Mouse (Mus musculus): ENCODE data around the gene Tmtc1. TPM values are rescaled to one million over a fixed set of nuclear protein-coding genes. Genes with fewer than 3 reads are reported as not detected.

Tmtc1 gene
- total and polyA plus RNA-seq, 2 experiments from 2014 or later = 2.0 to 29.4 TPM

DNA sequence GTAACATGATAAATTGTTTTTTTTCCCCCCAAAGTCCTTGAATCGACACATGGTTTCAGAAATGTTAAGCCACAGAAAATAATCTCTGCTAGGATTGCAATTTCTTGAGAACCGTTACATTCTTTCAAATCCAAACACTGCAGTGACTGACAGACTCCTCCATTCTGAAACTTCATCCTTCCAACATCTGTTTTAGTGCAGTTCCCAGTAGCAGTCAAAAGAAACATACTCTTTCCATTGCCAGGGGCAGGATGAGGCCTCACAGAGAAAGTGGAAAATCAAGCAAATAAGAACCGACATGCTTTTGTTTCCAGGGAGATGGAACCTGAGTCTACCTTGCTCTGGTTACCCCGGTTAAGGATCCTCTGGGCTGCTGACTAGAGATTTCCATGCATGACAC is 147.1 kb downstream of the Tmtc1 start:
- no peak overlapping the region for H3K27ac ChIP-seq (ENCODE audit: low read depth, low read length)
- no peaks in the 10 kb centered on the region; the same call in 1 of the 2 replicates for H3K36me3 ChIP-seq (ENCODE audit: insufficient read depth, low read length)
- H3K27me3 ChIP-seq (ENCODE audit: insufficient read depth, low read length) = no peaks in the 10 kb centered on the region
- no peak for TF ChIP-seq CTCF (IDR thresholded peaks at IDR 0.05)
- H3K4me1 ChIP-seq (ENCODE audit: insufficient read depth, low read length) = no peaks in the 10 kb centered on the region
- H3K9ac ChIP-seq (replicated peaks; ENCODE audit: low read length, poor library complexity, severe bottlenecking) = no peak overlapping the region
- WGBS = 51% methylated on average over 4 of the region's 4 CpGs
- H3K4me3 ChIP-seq (ENCODE audit: low read depth, low read length) = no peak overlapping the region
- no peak for ATAC-seq (ENCODE audit: low FRiP score)
- no peaks in the 10 kb centered on the region for H3K9me3 ChIP-seq (ENCODE audit: low read length)
- no peak overlapping the region for H3K4me2 ChIP-seq (ENCODE audit: low read depth, low read length, poor library complexity, severe bottlenecking)
- no peak for DNase-seq (ENCODE audit: low spot score)

DNA sequence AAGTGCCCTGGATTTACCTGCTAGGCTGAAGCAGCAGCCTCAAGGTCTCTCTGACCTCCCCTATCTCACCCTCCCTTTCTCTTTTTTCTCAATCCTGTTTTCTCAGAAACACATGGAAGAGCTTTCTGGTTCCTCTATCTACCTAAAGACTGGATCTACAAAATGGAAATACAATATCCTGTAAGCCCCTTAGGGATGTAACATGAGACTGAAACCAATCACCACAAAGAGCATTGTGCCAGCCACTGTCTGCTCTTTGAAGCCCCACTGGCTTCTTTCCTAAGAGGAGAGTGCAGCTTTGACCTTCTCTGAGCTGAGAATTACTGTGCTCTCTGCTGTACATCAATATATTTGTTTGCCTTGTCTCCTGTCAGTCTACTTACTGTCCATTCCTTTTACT is 147.8 kb downstream of the Tmtc1 start:
- ATAC-seq (ENCODE audit: low FRiP score) (no peak), DNase-seq (ENCODE audit: low spot score) (no peak)
- no peaks in the 10 kb centered on the region; the same call in 1 of the 2 replicates for H3K36me3 ChIP-seq (ENCODE audit: insufficient read depth, low read length)
- H3K4me1 ChIP-seq (ENCODE audit: insufficient read depth, low read length) = no peaks in the 10 kb centered on the region
- no peak for TF ChIP-seq CTCF (IDR thresholded peaks at IDR 0.05)
- H3K9me3 ChIP-seq (ENCODE audit: low read length) = no peaks in the 10 kb centered on the region
- no peaks in the 10 kb centered on the region for H3K27me3 ChIP-seq (ENCODE audit: insufficient read depth, low read length)
- H3K27ac ChIP-seq (ENCODE audit: low read depth, low read length) = no peak overlapping the region; the same call in 1 of the 2 replicates
- no peak overlapping the region for H3K9ac ChIP-seq (replicated peaks; ENCODE audit: low read length, poor library complexity, severe bottlenecking)
- H3K4me2 ChIP-seq (ENCODE audit: low read depth, low read length, poor library complexity, severe bottlenecking) = no peak overlapping the region
- no peak overlapping the region for H3K4me3 ChIP-seq (ENCODE audit: low read depth, low read length)

DNA sequence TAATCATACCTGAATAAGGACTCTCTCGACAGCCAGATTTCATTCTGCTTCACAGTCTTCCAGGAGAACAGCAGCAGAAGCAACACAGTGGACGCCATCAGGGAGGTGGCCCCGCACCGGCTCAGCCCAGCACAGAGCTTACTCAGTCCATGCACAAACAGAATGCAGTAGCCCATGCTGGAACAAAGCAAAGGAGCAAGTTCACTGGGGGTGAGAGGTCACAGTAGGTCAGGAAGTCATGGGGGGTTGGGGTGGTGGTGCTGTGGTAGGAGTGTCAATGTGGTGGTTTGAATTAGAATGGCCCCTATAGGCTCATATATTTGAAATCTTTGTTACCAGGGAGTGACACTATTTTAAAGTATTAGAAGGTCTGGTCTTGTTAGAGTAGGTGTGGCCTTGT is 149.7 kb downstream of the Tmtc1 start:
- H3K4me1 ChIP-seq (ENCODE audit: insufficient read depth, low read length) = no peaks in the 10 kb centered on the region
- H3K4me2 ChIP-seq (ENCODE audit: low read depth, low read length, poor library complexity, severe bottlenecking) = no peak overlapping the region
- H3K27me3 ChIP-seq (ENCODE audit: insufficient read depth, low read length) = no peaks in the 10 kb centered on the region
- no peaks in the 10 kb centered on the region for H3K9me3 ChIP-seq (ENCODE audit: low read length)
- no peak overlapping the region for H3K9ac ChIP-seq (replicated peaks; ENCODE audit: low read length, poor library complexity, severe bottlenecking)
- no peak for TF ChIP-seq CTCF (IDR thresholded peaks at IDR 0.05)
- no peak for DNase-seq (ENCODE audit: low spot score)
- ATAC-seq (ENCODE audit: low FRiP score) = no peak
- no peak overlapping the region for H3K27ac ChIP-seq (ENCODE audit: low read depth, low read length)
- WGBS = 46% methylated on average over 4 of the region's 4 CpGs
- no peaks in the 10 kb centered on the region; the same call in 1 of the 2 replicates for H3K36me3 ChIP-seq (ENCODE audit: insufficient read depth, low read length)
- H3K4me3 ChIP-seq (ENCODE audit: low read depth, low read length) = no peak overlapping the region

DNA sequence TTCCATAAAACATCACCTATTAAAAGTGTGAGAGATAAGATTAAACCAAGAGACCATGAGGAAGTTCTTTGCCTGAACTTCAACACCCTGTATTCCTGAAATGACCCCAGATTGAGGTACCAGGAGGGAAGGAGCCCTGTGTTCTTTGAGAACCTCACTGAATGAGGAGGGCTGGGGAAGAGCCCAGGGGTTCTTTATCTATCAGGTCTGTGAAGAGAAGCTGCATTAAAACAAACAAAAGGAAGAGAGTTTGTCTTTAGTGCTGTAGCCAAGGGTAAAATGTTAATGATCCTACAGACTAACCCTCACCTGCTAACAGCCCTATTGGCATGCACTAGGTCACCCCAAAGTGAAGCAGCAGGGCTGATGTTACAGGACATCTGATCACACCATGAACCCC is 153.3 kb downstream of the Tmtc1 start:
- Histone ChIP-seq H3K27ac (ENCODE audit: low read depth, low read length) (no peak overlapping the region), H3K4me3 (ENCODE audit: low read depth, low read length) (no peak overlapping the region), H3K27me3 (ENCODE audit: insufficient read depth, low read length) (no peaks in the 10 kb centered on the region), H3K36me3 (ENCODE audit: insufficient read depth, low read length) (no peaks in the 10 kb centered on the region; the same call in 1 of the 2 replicates), H3K4me2 (ENCODE audit: low read depth, low read length, poor library complexity, severe bottlenecking) (no peak overlapping the region), H3K9ac (replicated peaks; ENCODE audit: low read length, poor library complexity, severe bottlenecking) (no peak overlapping the region), H3K9me3 (ENCODE audit: low read length) (no peaks in the 10 kb centered on the region), H3K4me1 (ENCODE audit: insufficient read depth, low read length) (no peaks in the 10 kb centered on the region)
- DNase-seq (ENCODE audit: low spot score) (no peak), ATAC-seq (ENCODE audit: low FRiP score) (no peak)
- no peak for TF ChIP-seq CTCF (IDR thresholded peaks at IDR 0.05)

DNA sequence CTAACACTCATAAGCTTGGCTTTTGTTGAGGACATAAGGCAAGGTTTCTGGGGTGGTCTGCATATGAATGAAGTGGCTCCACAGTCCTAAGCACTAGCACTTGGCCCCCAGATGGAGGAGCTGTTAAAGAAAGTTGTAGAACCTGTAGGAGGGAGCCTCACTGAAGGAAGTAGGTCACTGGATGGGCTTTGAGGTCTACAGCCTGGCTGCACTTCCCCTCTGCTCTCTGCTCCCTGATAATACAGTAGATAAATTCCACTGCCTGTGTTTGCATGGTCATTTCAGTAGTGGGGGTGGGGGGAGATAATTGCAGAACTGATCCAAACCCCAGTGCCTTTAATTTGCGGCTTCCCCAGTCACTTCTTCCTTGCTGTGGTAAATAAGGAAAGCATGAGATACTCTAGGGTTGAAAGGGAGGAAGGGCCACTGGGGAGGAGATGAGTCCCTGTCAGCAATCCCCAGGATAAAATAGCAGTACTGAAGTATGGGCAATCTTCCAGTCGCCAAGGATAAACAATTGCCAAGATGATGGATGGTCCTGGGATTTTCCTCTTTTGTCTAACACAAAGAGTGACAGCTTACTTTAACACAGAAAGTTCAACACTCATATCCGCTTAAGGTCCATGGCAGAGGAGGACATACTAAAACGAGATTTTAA is 160.8 kb downstream of the Tmtc1 start:
- Histone ChIP-seq H3K4me1 (ENCODE audit: insufficient read depth, low read length) (no peaks in the 10 kb centered on the region), H3K9ac (replicated peaks; ENCODE audit: low read length, poor library complexity, severe bottlenecking) (no peak overlapping the region), H3K4me2 (ENCODE audit: low read depth, low read length, poor library complexity, severe bottlenecking) (no peak overlapping the region), H3K9me3 (ENCODE audit: low read length) (no peaks in the 10 kb centered on the region), H3K27ac (ENCODE audit: low read depth, low read length) (no peak overlapping the region), H3K4me3 (ENCODE audit: low read depth, low read length) (no peak overlapping the region), H3K27me3 (ENCODE audit: insufficient read depth, low read length) (no peaks in the 10 kb centered on the region), H3K36me3 (ENCODE audit: insufficient read depth, low read length) (no peaks in the 10 kb centered on the region)
- 75% methylated on average over 4 of the region's 4 CpGs for WGBS
- DNase-seq (ENCODE audit: low spot score) = no peak
- no peak for TF ChIP-seq CTCF (IDR thresholded peaks at IDR 0.05)
- ATAC-seq (ENCODE audit: low FRiP score) = no peak

DNA sequence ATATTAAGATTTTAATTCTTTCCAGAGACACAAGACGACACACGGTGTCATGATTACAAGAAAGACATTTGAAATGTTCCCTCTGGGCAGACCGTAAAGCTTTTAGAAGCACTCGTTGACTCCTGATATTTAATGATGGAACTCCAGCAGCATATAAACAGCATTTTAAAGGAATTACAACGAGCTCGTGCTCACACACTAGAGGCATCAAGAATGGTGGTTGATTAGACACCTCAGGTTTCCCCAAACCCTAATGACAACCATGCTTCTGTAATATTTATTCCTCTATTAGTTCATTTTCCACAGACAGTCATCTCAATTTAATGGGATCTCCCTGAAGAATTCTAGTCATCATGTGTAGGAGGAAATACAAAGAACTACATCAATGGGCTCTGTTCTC is 164.9 kb downstream of the Tmtc1 start:
- TF ChIP-seq CTCF (IDR thresholded peaks at IDR 0.05) = no peak
- H3K4me2 ChIP-seq (ENCODE audit: low read depth, low read length, poor library complexity, severe bottlenecking) = no peak overlapping the region
- H3K4me1 ChIP-seq (ENCODE audit: insufficient read depth, low read length) = no peaks in the 10 kb centered on the region
- ATAC-seq (ENCODE audit: low FRiP score) (no peak), DNase-seq (ENCODE audit: low spot score) (peak; percentile 36)
- no peak overlapping the region for H3K27ac ChIP-seq (ENCODE audit: low read depth, low read length)
- 51% methylated on average over 6 of the region's 6 CpGs for WGBS
- H3K27me3 ChIP-seq (ENCODE audit: insufficient read depth, low read length) = no peaks in the 10 kb centered on the region
- H3K9ac ChIP-seq (replicated peaks; ENCODE audit: low read length, poor library complexity, severe bottlenecking) = no peak overlapping the region
- H3K4me3 ChIP-seq (ENCODE audit: low read depth, low read length) = no peak overlapping the region
- H3K36me3 ChIP-seq (ENCODE audit: insufficient read depth, low read length) = no peaks in the 10 kb centered on the region
- no peaks in the 10 kb centered on the region for H3K9me3 ChIP-seq (ENCODE audit: low read length)

Data from midbrain, postnatal 0 days (tissue).